In genomic region chr12:111794102-111794501, GRCm38 (mm10) we compare ENCODE assay signal across 9 mouse cellular contexts. TPM values are rescaled to one million over a fixed set of nuclear protein-coding genes. Genes with fewer than 3 reads are reported as not detected.
DNase-seq lines count a peak whose midpoint lies in the region; ATAC-seq lines count a peak whose summit lies in the region.
"Had no signal": no experiment of that assay in that cellular context is flagged by ENCODE, and none has a peak within 500 bp of the region (broad histone marks: within the 10 kb centered on the region; RNA-seq: fewer than 3 reads in every experiment).

No protein-coding gene starts in this region.

- H3K27me3 ChIP-seq in stomach, embryonic 16.5 days (ENCODE audit: control insufficient read depth, insufficient read depth, low read length) = no peaks in the 10 kb centered on the region
- H3K27me3 ChIP-seq in midbrain, embryonic 13.5 days = no peaks in the 10 kb centered on the region
- H3K27me3 ChIP-seq: lung, embryonic 15.5 days had no signal

- peaks cover 36% of the 10 kb centered on the region for H3K36me3 ChIP-seq in stomach, embryonic 16.5 days (ENCODE audit: control insufficient read depth, insufficient read depth, low read length)
- H3K36me3 ChIP-seq in midbrain, embryonic 13.5 days = peaks cover 98% of the 10 kb centered on the region

- peaks cover 3% of the 10 kb centered on the region; the same call in 1 of the 2 replicates for H3K4me1 ChIP-seq in stomach, embryonic 16.5 days (ENCODE audit: control insufficient read depth, insufficient read depth, low read length)
- H3K4me1 ChIP-seq in midbrain, embryonic 13.5 days (replicated peaks) = no peaks in the 10 kb centered on the region
- H3K4me1 ChIP-seq: lung, embryonic 15.5 days had no signal

- H3K4me3 ChIP-seq in stomach, embryonic 16.5 days (replicated peaks; ENCODE audit: low read length) = no peak overlapping the region
- H3K4me3 ChIP-seq in midbrain, embryonic 13.5 days (replicated peaks) = no peak overlapping the region
- H3K4me3 ChIP-seq: lung, embryonic 15.5 days had no signal

- peak overlapping the region; percentile 16; the same call in 1 of the 2 replicates for H3K9ac ChIP-seq in stomach, embryonic 16.5 days (ENCODE audit: low read length)
- no peak overlapping the region for H3K9ac ChIP-seq in midbrain, embryonic 13.5 days (replicated peaks)
- H3K9ac ChIP-seq: lung, embryonic 15.5 days had no signal

- 0 out of 2 replicates have a peak overlapping the region, but pooled peaks have one; percentile 15 for H3K27ac ChIP-seq in stomach, embryonic 16.5 days (ENCODE audit: low read length)
- H3K27ac ChIP-seq in midbrain, embryonic 13.5 days = no peak overlapping the region
- H3K27ac ChIP-seq: lung, embryonic 15.5 days had no signal

- H3K9me3 ChIP-seq in stomach, embryonic 16.5 days (replicated peaks; ENCODE audit: control insufficient read depth, low read length) = no peaks in the 10 kb centered on the region
- no peaks in the 10 kb centered on the region for H3K9me3 ChIP-seq in midbrain, embryonic 13.5 days
- H3K9me3 ChIP-seq: lung, embryonic 15.5 days had no signal

- 62% methylated on average over 22 of the region's 22 CpGs for WGBS in stomach, embryonic 16.5 days
- 86% methylated on average over 22 of the region's 22 CpGs for WGBS in midbrain, embryonic 13.5 days

- peak; percentile 71; the same call in 1 of the 2 replicates for ATAC-seq in stomach, embryonic 16.5 days (ENCODE audit: insufficient read depth, low FRiP score)
- no peak for ATAC-seq in midbrain, embryonic 13.5 days

- peak; percentile 79 for DNase-seq in adrenal gland, postnatal 10 days
- no peak for DNase-seq in adrenal gland, postnatal 4 days (ENCODE audit: low spot score in 2 of 2)
- peak; percentile 14 for DNase-seq in retina, postnatal 1 day
- no peak for DNase-seq in retina, embryonic 14.5 days (ENCODE audit: low spot score)
- DNase-seq in kidney, adult 9 months = peak; percentile 87
- no peak for DNase-seq in testis, postnatal 10 days (ENCODE audit: low spot score)

- H3K4me2 ChIP-seq in stomach, embryonic 16.5 days (ENCODE audit: low read depth, low read length) = no peak overlapping the region
- no peak overlapping the region for H3K4me2 ChIP-seq in midbrain, embryonic 13.5 days (replicated peaks)
- H3K4me2 ChIP-seq: lung, embryonic 15.5 days had no signal

RNA-seq across cellular contexts. Expression of gene Xrcc3, which starts 19.6 kb away (rescaled TPM):
- 10 to 100 TPM; 21.4 to 25.7 TPM for total RNA-seq in adrenal gland, postnatal 10 days (2021)
- 10 to 100 TPM; 19.2 to 22.5 TPM for total RNA-seq in adrenal gland, postnatal 4 days (2021)
- 6.9 and 9.9 TPM in 2 replicates for polyA plus RNA-seq in stomach, embryonic 16.5 days (2015; fragmentation: Nextera tagmentation; extraction: Ambion mirVana)
- 3.9 and 4.4 TPM in 2 replicates for polyA plus RNA-seq in midbrain, embryonic 13.5 days (2015; fragmentation: Nextera tagmentation; extraction: Ambion mirVana)

RNA-seq across cellular contexts. Expression of gene Zfyve21, which starts 19.9 kb away (rescaled TPM):
- 10 to 100 TPM; 80.6 to 96.3 TPM for total RNA-seq in adrenal gland, postnatal 10 days (2021)
- 10 to 100 TPM; 68.3 to 74.4 TPM for total RNA-seq in adrenal gland, postnatal 4 days (2021)
- 131 and 137 TPM in 2 replicates for polyA plus RNA-seq in stomach, embryonic 16.5 days (2015; fragmentation: Nextera tagmentation; extraction: Ambion mirVana)
- polyA plus RNA-seq in midbrain, embryonic 13.5 days (2015; fragmentation: Nextera tagmentation; extraction: Ambion mirVana) = 34.7 and 36.6 TPM in 2 replicates

RNA-seq across cellular contexts. Expression of gene Klc1, which starts 35.5 kb away (rescaled TPM):
- total RNA-seq in adrenal gland, postnatal 10 days (2021) = 100 to 1,000 TPM in 1 of 2 experiments, 10 to 100 TPM in 1; 94.0 to 133 TPM
- 100 to 1,000 TPM; 128 to 142 TPM for total RNA-seq in adrenal gland, postnatal 4 days (2021)
- polyA plus RNA-seq in stomach, embryonic 16.5 days (2015; fragmentation: Nextera tagmentation; extraction: Ambion mirVana) = 90.8 and 96.1 TPM in 2 replicates
- 545 and 546 TPM in 2 replicates for polyA plus RNA-seq in midbrain, embryonic 13.5 days (2015; fragmentation: Nextera tagmentation; extraction: Ambion mirVana)

Comparison
In these comparisons a context has a peak if more than half of its experiments do, and no peak if none do; other contexts are left out.
1. DNase-seq: peak in adrenal gland, postnatal 10 days (single experiment), retina, postnatal 1 day (single experiment) and kidney, adult 9 months (single experiment); none in adrenal gland, postnatal 4 days (0 of 2), retina, embryonic 14.5 days (single experiment) and testis, postnatal 10 days (single experiment).